Mouse (Mus musculus) c-Kit-positive CD71-positive TER-119-positive erythroid progenitor cells, embryonic 14.5 days (primary cell): ENCODE results near the gene Trim39.
"Not testable (repeated sequence)": the region's sequence is repeated elsewhere in the genome, so short reads cannot be mapped to it uniquely, and the experiment has no call there.

Experiments
- DNase-seq: peaks from one replicate; pipeline ENCODE4 v3.0.0-alpha.2; 2013; ENCODE audit warnings: low spot score

The Trim39 gene

DNA sequence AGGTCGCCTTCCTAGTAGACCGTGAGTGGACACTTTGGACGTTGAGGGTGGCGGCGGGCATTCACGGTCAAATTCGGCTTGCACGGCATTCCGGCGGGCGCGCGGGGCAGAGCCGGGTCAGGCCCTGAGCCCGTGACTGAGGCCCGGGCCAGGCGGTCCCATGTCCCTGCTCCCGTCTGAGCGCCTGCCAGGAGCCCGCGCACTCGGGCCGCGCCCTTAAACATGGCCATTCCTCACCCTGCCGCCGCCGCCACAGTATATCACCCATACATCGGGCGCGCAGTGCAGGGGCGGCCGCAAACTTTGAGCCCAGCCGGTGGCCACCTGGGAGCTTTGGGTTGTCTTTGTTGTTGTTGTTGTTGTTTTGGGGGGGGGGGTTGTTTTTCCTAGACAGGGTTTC, 23.2 kb downstream of the Trim39 start:
- no peak for DNase-seq

DNA sequence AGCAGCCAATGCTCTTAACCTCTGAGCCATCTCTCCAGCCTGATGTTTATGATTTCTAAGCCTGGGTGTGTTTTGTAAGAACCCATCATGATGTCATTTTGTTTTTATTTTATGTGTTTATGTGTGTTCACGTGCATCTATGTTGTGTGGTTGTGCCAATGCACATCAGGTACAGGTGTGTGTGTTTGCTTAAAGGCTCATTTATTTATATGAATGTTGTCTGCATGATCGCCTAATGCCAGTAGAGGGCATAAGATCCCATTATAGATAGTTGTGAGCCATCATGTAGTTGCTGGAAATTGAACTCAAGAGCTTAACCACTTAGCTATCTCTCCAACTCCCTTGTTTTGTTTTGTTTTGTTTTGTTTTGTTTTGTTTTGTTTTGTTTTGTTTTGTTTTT, 26.3 kb downstream of the Trim39 start:
- DNase-seq, result no peak

DNA sequence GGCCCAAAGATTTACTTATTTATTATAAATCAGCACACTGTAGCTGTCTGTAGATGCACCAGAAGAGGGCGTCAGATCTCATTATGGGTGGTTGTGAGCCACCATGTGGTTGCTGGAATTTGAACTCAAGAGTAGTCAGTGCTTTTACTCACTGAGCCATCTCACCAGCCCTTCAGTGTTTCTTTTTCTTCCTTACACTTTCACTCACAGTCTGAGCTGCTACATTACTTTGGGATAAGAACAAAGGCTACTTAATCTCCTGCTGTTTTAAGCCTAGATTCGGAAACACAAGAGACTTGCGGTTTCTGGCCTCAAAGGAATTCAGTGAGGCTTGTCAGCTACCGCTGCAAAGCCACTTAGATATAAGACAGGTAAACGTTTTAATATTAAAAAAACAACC, 28.0 kb downstream of the Trim39 start:
- no peak for DNase-seq

- no peak for DNase-seq
Measured at GRCm38 (mm10) chr17:36240637-36241213, 31.3 kb downstream of the Trim39 start.

GRCm38 (mm10) chr17:36237321-36237921, 34.6 kb downstream of the Trim39 start:
- no peak for DNase-seq

- DNase-seq, result not testable (repeated sequence)
Measured at GRCm38 (mm10) chr17:36235300-36235699, 36.7 kb downstream of the Trim39 start.

GRCm38 (mm10) chr17:36233572-36233971, 38.5 kb downstream of the Trim39 start:
- no peak for DNase-seq

- peak; percentile 99 for DNase-seq
Measured at GRCm38 (mm10) chr17:36231318-36231717, 40.7 kb downstream of the Trim39 start.

DNA sequence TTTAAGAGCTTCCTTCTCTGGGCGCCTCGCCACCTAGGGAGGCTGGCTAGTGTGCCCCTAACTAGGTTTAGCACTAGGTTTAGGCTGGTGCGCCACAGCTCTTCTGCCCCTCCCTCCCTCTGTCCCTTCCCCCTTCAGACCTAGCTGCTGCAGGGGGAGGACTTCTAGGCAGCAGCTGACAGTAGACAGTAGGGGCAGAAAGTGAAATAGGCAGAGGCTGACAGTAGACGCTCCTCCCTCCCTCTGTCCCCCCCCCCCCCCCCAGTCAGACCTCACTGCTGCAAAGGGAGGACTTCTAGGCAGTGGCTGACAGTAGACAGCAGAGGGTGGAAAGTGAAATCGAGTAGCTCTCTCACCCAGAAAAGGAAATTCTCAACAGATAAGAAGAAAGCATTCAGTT, 43.0 kb downstream of the Trim39 start:
- DNase-seq, result no peak

- no peak for DNase-seq
Measured at GRCm38 (mm10) chr17:36226921-36227320, 45.1 kb downstream of the Trim39 start.

DNA sequence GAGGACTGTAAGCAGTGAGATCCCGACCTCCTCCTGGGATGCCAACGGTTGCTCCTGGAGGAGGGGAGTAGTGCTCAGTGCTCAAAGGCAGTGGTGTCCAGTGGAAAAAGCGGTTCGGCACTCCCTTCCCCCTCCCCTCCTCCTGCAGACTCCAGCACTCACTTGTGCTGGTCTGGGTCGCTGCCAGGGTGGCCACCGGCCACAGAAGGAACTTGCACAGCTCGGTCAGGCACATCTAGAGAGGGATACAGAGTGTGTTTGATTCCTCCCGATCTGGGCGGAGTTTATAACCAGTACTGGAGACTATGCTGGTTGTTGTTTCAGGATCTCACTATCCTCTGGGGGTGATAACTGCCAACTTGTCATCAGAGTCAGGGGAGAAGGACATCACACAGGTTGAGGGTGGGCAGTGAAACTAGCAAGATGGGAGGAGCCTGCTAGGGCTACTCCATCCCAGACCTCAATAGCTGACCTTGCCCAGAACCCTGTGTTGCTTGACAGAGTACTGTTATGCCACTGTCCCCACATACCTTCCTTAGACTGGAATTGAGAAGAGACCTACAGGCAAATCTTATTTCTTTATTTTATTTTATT, 46.7 kb downstream of the Trim39 start:
- no peak for DNase-seq

DNA sequence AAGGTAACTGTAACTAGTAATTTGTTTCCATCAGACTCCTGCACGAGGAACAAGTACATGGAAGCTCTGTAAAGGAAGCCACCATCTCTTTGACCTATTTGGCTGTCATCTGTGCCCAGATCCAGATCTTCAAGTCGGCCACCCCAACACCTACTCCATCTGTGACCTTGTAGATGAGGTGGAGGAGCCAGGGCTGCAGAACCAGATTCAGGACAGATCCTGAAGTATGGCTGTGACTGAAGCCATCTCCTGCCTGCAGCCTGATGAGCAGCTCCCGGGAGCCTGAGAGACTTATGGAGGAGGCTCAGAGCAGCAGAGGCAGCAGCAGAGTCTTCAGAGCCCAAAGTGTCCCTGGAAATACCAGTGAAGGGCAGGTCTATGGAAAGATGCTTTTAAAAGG, 47.6 kb downstream of the Trim39 start:
- no peak for DNase-seq

DNA sequence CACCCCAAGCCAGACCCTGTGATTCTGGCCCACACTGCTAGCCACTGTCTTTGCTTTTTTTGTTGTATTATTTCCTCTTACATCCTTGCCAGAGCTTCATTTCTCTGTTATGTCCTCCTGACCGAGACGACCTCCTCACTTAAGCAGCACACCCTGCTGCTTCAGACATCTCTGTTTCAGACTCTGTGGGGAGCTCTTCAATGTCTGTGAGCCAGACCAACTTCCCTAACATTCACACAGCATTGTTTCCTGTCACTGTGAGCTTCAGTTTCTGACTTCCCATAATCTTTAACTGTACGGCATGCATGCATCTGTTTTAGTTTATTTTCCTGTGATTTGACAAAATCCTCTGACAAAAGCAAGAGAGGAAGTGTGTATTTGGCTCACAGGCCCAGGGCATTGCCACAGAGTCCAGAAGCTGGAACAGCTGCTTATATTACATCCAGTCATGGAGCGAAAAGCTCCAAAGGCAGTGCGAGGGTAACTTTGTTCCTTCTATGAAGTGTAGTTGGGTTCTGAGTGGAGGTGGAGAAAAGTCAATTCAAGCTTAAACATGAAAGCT, 53.4 kb downstream of the Trim39 start:
- DNase-seq, result no peak

DNA sequence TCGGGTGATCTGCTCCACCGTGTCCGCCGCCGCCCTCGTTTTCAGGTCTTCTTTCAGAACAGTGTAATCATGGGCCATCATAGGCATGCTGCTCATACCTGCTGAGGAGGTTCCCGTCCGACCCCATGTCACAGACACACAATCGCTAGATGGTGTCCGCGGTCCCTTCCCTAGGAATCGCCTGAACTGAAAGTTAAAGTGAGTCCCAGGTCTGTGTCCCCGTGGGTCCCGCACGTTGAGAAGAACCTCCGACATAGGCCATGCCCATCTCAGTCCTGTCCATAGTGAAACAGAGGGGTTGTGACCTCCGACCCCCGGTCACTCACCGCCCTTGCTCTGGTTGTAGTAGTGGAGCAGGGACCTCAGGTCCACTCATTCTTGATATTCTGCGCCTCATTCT, 56.5 kb downstream of the Trim39 start:
- DNase-seq, result no peak
